Mouse (Mus musculus): Measurements from ENCODE around the gene Fignl1. TPM values are rescaled to one million over a fixed set of nuclear protein-coding genes. Genes with fewer than 3 reads are reported as not detected.

Gene Fignl1
- polyA plus RNA-seq, 1 experiment from 2014 or later, result 45.5 TPM

DNA sequence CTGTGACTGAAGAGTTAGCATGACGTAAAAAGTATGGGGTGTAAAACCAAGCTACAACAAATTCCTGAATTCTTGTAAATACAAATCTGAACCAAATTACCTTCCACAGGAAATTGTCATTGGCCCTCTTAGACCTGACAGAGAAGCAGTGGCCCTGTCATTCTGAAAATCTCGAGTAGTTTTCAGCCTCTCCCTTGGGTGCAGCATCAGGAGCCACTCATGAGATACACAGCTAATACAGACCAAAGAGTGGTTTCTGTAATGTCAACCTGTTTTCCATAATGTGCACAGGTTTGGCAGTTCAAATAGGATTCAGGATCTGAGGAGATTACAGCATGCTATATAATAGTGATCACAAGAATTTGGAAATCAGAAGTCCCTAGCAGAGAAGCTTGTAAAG is 71.2 kb downstream of the Fignl1 start:
- 59% methylated on average over 2 of the region's 2 CpGs for WGBS
- Histone ChIP-seq H3K9me3 (ENCODE audit: control insufficient read depth, low read length) (no peaks in the 10 kb centered on the region), H3K27ac (replicated peaks; ENCODE audit: low read depth, low read length) (no peak overlapping the region), H3K4me2 (ENCODE audit: low read depth, low read length) (no peak overlapping the region), H3K9ac (ENCODE audit: low read depth, low read length) (no peak overlapping the region), H3K27me3 (replicated peaks; ENCODE audit: control insufficient read depth, insufficient read depth, low read length) (no peaks in the 10 kb centered on the region), H3K4me1 (ENCODE audit: control insufficient read depth, insufficient read depth, low read length) (no peaks in the 10 kb centered on the region), H3K36me3 (ENCODE audit: control insufficient read depth, insufficient read depth, low read length) (no peaks in the 10 kb centered on the region), H3K4me3 (ENCODE audit: low read depth, low read length) (no peak overlapping the region)
- ATAC-seq (ENCODE audit: low read depth) (no peak), DNase-seq (ENCODE audit: low spot score) (no peak)

Other genes starting within 250 kb of the Fignl1 start
- gene 4930512M02Rik, start 181.1 kb downstream of the Fignl1 start, polyA plus RNA-seq (2014; fragmentation: Nextera tagmentation; extraction: Ambion mirVana), result not detected in 2 replicates
- gene Ikzf1, start 124.0 kb downstream of the Fignl1 start, polyA plus RNA-seq (2014; fragmentation: Nextera tagmentation; extraction: Ambion mirVana), result 4.7 and 4.8 TPM in 2 replicates
- gene Ddc, start 89.2 kb upstream of the Fignl1 start, polyA plus RNA-seq (2014; fragmentation: Nextera tagmentation; extraction: Ambion mirVana), result 32.5 and 48.4 TPM in 2 replicates
- gene Grb10, start 229.7 kb upstream of the Fignl1 start, polyA plus RNA-seq (2014; fragmentation: Nextera tagmentation; extraction: Ambion mirVana), result 250 and 271 TPM in 2 replicates

All from embryonic facial prominence, embryonic 14.5 days (tissue).